Mouse (Mus musculus): ENCODE data around the gene Capn10. TPM values are rescaled to one million over a fixed set of nuclear protein-coding genes. Genes with fewer than 3 reads are reported as not detected.

The Capn10 gene
- total RNA-seq, 2 experiments from 2014 or later: 42.2 to 45.8 TPM

DNA sequence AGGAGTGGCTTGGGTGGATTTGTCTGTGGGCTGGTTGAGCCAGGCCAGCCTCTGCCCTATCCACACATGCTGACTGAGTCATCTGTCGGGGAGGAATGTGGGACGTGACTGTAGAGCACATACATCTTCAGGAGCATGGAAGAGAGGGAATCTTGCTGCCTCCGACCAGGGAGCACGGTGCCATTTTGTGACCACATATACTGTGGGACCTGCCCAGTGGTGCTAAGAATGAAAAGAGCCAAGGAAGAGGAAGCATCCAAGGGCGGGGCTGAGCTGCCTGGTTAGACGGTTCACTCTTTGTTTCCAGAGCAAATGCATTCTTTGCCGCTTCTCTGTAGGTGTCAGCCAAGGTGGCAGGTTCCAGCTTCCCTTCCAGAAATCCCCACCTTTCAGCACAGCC lies 44.5 kb downstream of the Capn10 start:
- no peak for DNase-seq

GRCm38 (mm10) chr1:92979073-92979602 lies 45.0 kb downstream of the Capn10 start:
- DNase-seq: no peak

GRCm38 (mm10) chr1:92981056-92981845 lies 47.1 kb downstream of the Capn10 start:
- no peak for DNase-seq

- DNase-seq: no peak
Measured at GRCm38 (mm10) chr1:92982931-92983605, 48.9 kb downstream of the Capn10 start.

GRCm38 (mm10) chr1:92984999-92985398 lies 50.8 kb downstream of the Capn10 start:
- no peak for DNase-seq

DNA sequence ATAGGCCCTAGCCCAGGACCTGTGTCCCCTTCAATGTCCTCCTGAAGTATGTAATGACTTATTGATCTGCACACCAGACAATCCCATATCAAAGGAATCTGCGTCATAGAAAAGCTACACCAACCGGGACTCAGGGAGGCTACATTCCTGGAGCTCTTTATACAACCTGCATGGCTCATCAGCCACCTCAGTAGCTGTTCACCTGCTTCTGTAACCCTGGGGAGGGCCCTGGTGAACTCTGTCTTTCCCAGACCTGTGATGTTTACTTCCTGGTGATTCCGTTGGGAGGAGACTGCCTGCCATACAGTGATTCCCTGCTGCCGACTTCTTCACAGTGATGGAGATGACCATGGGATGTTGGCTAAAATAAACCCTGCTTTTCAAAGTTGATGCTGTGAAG lies 54.7 kb downstream of the Capn10 start:
- no peak for DNase-seq

- no peak for DNase-seq
Measured at GRCm38 (mm10) chr1:92989891-92990290, 55.7 kb downstream of the Capn10 start.

DNA sequence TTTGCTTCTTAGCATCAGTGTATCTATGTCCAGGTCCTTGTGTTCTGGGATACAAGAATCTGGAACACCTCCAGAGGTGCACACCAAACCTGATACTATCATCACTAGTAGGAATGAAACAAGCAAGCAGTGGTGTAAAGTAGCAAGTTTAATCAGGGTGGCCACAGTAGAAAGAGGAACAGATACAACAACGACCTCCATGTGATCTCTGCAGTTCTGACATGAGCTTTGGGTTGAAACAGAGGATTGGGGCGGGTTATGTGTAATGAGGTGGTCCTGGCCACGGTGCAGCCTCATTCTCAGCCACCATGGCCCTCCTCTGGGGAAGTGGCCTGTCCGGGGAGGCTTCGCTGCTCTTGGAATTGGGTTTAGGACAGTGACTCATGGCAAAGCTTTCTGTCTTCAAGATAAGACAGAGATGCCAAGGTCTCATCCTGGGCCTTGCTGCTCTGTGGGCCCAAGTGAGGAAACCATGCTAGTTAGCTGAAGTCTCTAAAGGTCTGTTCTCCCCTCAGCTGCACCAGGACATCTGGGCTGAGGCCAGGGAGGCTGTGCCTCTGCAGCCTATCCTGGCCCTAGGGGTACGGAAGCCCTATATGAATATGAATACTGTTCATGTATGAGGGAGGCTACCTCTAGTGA lies 58.2 kb downstream of the Capn10 start:
- DNase-seq: no peak

GRCm38 (mm10) chr1:92992880-92993279 lies 58.7 kb downstream of the Capn10 start:
- DNase-seq: no peak

Other genes starting within 250 kb of the Capn10 start
- 100 to 1,000 TPM; 147 to 157 TPM for gene Gpc1, start 102.7 kb upstream of the Capn10 start, total RNA-seq (2021)
- gene Ankmy1, start 31.5 kb upstream of the Capn10 start, total RNA-seq (2021): under 1 TPM in 1 of 2 experiments, not detected in 1; 0.15 TPM
- 10 to 100 TPM; 11.4 to 12.3 TPM for gene Dusp28, start 27.4 kb upstream of the Capn10 start, total RNA-seq (2021)
- gene Rnpepl1, start 23.6 kb upstream of the Capn10 start, total RNA-seq (2021): 10 to 100 TPM; 37.2 to 44.5 TPM
- under 1 TPM; 0.25 to 0.51 TPM for gene Gpr35, start 16.5 kb downstream of the Capn10 start, total RNA-seq (2021)
- gene Aqp12, start 72.0 kb downstream of the Capn10 start, total RNA-seq (2021): not detected
- gene Kif1a, start 167.6 kb downstream of the Capn10 start, total RNA-seq (2021): 100 to 1,000 TPM; 607 to 610 TPM
- not detected for gene Agxt, start 200.9 kb downstream of the Capn10 start, total RNA-seq (2021)
- gene 2310007B03Rik, start 226.6 kb downstream of the Capn10 start, total RNA-seq (2021): not detected
- under 1 TPM; 0.15 to 0.25 TPM for gene Crocc2, start 234.3 kb downstream of the Capn10 start, total RNA-seq (2021)